Mouse (Mus musculus) frontal cortex, adult 2 months (tissue): ENCODE measurements at regions not wholly inside any gene's neighbourhood (a gene's known extent, or its start where the extent isn't known, plus 50 kb on each side); places are given as distances from the start of the nearest gene placed in this dataset.

Experiments
- DNase-seq, 2 experiments: peaks; one replicate each; pipeline ENCODE4 v3.0.0; 2022; ENCODE audit warnings: low spot score in 1 of 2; ENCODE audit errors: extremely low spot score in 1 of 2

GRCm38 (mm10) chr13:69867296-69868065, 65.3 kb downstream of the Med10 start:
- DNase-seq: peak; percentile 72 to 77

DNA sequence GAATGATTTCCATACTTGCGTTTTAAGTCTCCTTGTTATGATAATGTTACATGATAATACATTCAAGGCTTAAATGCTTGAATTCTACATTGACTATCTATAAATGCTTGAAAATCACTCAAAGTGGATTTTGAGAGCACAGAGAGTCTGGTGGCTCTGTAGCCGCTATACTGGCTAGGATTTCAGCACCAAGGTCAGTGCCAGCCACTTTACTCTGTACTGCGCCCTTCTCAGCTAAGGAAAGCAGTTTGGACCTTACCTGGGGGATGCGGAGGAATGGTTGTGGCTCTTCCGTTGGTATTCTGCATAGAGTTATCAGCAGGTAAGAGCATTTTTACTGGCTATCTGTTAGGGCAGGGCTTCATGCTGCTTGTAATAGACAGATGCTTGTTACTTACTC, 94.3 kb downstream of the Med10 start:
- DNase-seq: no peak

DNA sequence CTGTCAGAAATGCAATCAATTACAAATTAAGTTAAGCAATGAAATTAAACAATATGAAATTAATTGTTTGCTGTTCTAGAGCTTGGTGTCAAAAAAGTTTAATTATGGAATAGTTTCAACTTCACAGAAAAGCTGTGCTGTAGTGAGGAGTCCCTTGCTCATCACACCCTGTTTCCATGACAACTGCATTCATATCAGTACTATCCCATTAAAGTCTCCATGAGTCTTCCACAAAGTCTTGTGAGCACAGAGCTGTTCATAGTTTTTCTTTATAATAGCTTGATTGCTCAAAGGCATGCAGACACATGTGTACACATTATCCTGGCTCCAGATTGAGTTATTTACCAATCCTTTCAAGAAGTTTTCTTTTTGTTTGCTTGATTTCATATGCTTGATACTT, 98.9 kb downstream of the Med10 start:
- no peak for DNase-seq

DNA sequence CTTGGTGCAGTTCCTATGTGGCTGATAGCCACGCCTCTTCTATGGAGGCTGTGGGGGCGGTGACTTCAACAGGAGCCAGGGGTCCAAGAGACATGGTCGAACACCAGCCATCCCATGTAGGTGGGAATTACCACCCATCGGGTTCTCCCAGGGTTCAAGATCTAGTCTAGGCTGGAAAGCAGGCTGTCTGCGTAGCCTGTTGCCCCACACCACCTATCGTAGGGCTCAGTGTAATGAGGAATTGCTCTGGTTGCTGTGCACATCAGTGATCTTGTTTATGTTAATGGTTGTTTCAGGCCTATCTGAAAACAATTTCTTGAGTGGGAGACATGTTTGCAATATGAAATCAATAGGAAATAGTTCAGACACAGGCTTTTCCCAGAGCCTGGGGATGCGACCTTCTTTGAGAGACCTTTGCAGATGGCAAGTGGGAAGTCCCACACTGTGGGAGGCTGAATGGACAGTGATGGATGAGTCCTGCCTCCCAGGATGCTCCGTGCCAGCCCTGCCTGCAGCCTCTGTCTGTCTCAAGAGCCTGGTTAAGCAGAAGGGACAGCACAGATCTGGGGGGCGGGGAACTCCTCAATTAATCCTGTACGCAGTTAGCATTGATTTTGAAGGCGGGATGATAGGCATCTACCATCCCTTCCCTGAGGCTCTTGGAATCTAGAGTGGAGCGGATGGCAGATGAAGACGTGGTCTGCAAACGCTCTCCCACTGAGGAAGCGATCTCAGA, 104.8 kb downstream of the Med10 start:
- no peak for DNase-seq

DNA sequence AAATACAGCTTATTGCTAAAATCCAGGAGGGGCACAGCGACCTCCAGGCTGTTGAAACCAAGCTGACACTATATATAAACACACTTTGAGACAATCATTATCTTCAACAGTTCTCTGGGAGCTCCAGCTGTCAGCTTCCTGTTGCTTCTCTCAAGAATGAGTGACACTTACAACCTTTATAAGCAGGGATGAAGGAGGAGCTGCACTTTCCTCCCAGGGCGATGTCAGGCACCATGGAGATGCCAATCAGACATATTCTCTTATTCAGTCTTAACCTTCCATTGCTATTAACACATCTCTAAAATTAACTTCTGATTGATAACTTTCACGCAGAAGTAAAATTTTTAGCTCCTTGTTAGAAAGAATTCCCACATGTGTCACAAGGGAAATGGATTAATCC, 113.6 kb downstream of the Med10 start:
- no peak for DNase-seq

DNA sequence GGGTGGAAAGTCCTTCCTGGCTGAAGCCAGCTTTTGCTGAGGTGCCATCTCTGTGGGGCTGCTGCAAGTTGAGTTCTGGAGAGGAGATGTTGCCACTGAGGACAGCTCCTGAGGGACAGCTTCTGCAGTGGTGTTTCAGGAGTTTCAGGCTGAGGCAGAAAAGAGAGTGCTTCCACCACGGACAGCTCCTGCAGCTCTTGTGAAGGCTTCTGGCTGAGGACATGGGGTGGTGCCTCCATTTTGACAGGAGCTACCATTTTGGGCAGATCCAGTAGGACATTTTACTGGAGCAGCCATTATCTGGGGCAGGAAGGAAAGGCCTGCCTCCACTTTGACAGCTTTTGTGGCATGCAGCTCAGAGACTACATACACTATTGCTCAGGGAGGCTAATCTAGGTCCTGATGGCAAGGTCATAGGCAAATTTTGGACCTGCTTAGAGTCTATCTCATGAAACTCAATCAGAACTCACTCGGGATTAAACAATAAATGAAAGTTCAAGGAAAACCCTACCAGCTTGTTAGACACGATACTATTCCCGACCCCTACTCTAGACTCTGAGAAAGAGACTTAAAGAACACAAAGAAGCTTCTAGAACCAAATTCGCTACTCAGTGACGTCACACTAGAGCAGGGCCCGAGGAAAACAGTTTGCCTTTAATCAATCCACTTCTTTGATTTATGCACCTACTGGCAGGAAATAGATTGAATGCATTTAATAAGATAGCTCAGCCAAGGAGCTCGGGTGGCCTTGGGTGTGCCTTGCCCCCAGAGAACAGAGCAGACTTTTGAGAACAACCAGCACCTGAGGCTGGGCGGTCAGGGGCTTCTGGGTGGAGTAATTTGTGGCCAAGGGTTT, 130.7 kb downstream of the Med10 start:
- no peak for DNase-seq

- DNase-seq: peak; percentile 26 to 79
These were observed 131.3 kb downstream of the Med10 start for GRCm38 (mm10) chr13:69933551-69933845.

GRCm38 (mm10) chr13:69939791-69940190, 137.6 kb downstream of the Med10 start:
- DNase-seq: no peak

DNA sequence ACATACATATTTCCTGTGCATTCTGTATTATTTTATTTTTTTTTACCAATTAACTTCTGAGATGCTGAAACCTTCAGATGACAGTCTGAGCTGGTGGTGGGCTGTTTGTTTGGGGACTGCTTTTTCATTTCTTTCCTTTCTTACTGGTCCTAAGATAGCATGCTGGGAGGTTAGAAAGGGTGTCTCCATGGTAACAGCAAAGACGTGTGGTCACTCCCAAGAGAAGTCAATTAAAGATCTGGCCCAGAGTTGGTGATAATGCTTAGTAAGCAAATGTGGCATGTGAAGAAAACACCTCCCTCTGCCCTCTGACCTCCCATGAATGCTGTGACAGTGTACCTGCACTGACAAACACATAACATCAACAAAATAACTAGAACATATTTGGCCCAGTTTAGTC, 142.5 kb downstream of the Med10 start:
- DNase-seq: no peak

- DNase-seq: no peak
These were observed 144.4 kb downstream of the Med10 start for GRCm38 (mm10) chr13:69946615-69947014.

GRCm38 (mm10) chr13:69952061-69952460, 149.9 kb downstream of the Med10 start:
- DNase-seq: no peak

- no peak for DNase-seq
These were observed 152.0 kb downstream of the Med10 start for GRCm38 (mm10) chr13:69954171-69954570.

DNA sequence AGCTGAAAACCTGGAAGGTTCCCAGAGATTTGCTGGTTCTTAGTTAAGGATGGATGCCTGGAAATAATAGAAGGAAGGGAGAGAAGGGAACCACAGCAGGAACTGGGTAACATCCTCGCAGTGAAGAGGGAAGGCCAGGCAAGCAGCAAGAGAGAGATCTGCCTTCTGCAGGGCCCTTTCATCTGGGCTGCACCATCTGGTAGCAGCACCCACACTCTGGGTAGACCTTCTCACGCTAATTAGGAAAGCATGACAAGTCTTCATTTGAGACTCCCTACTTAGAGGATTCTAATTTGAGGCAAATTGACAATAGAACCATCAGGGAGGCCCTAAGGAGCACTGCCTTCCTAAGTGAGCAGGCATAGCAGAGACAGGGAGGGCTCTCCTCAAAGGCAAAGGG, 153.3 kb downstream of the Med10 start:
- DNase-seq: no peak

GRCm38 (mm10) chr13:69963944-69964343, 161.7 kb downstream of the Med10 start:
- DNase-seq: no peak

DNA sequence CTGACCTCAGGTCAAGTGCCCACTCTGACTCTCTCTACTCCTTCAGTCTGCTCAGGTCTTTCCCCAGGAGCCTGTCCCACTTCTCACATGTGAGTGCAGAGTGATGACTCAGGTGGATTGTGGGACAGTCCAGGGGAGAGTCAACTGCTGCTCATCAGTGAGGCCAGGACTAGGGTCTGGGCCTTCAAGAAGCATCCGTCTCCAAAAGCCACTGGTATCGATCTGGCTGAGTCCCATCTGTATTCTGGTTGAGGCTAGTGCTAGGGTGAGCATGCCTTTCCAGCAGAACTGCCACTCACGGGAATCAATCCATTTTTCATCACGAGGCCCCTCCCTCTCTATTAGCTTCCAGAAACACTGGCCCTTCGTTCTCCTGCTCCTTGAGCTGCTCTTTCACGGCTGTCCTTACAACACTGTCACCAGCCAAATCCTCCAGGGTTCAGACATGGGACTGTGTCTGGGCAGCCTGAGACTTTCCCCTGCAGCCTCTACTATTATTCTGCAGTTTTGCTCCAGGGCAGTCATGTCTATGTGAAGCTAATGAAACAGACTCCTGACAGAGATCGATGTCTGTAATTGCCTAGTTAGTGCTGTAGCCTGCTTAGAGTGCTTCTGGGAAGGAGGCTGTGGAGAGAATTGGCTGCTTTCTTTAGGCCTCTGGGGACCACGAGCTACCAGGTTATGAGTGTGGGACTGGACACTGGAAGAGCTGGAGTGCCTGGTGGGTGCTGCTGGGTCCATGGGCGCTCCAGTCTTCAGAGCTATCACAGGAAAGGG, 169.3 kb downstream of the Med10 start:
- DNase-seq: no peak

- no peak for DNase-seq
These were observed 172.6 kb downstream of the Med10 start for GRCm38 (mm10) chr13:69974835-69975234.

GRCm38 (mm10) chr13:69984159-69984558, 182.0 kb downstream of the Med10 start:
- DNase-seq: no peak

DNA sequence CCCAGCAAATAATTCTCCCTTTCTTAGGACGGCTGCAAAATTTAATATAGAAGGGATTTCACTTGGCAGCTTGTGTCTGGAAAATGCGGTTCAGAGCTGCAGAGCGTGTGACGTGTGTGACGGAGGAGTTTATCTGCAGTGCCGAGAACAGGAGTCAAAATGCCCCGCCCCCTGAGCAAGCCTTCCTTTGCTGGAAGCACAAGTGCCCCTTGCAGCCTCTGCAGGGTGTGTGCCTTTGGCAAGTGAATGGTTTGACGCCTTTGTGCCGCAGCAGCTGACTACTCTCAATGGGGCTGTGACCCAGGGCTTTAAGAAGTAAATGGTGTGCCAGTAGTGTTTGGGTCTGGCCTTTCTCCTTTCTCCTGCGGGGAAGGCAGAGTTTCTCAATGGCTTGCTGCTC, 185.0 kb downstream of the Med10 start:
- DNase-seq: peak; percentile 12 to 35

GRCm38 (mm10) chr13:69988319-69988718, 186.1 kb downstream of the Med10 start:
- no peak for DNase-seq

- peak; percentile 12 to 83 for DNase-seq
These were observed 189.2 kb downstream of the Med10 start for GRCm38 (mm10) chr13:69991253-69991891.
